Mouse (Mus musculus) skeletal muscle tissue, adult 2 months (tissue): ENCODE results near the gene Adprm.
A peak's percentile ranks its signal among the peaks of the same experiment; 100 is the strongest.

ENCODE experiments used
- DNase-seq: peaks from one replicate; pipeline ENCODE4 v3.0.0-alpha.2; 2012; ENCODE audit warnings: low read depth, low spot score

Gene Adprm

GRCm38 (mm10) chr11:67077435-67077834, 25.0 kb upstream of the Adprm start:
- DNase-seq: no peak

GRCm38 (mm10) chr11:67076781-67077180, 24.4 kb upstream of the Adprm start:
- DNase-seq: no peak

- no peak for DNase-seq
These were observed 22.6 kb upstream of the Adprm start for GRCm38 (mm10) chr11:67075036-67075435.

- DNase-seq: no peak
These were observed 20.3 kb upstream of the Adprm start for GRCm38 (mm10) chr11:67072615-67073130.

- DNase-seq: no peak
These were observed 15.3 kb upstream of the Adprm start for GRCm38 (mm10) chr11:67067741-67068140.

- no peak for DNase-seq
These were observed 10.3 kb upstream of the Adprm start for GRCm38 (mm10) chr11:67062726-67063125.

GRCm38 (mm10) chr11:67061311-67061710, 8.9 kb upstream of the Adprm start:
- no peak for DNase-seq

GRCm38 (mm10) chr11:67054754-67055365, 2.5 kb upstream of the Adprm start:
- no peak for DNase-seq

GRCm38 (mm10) chr11:67051676-67052320, 596 bp downstream of the Adprm start:
- no peak for DNase-seq

- DNase-seq: no peak
These were observed 3.1 kb downstream of the Adprm start for GRCm38 (mm10) chr11:67049256-67049655.

GRCm38 (mm10) chr11:67048496-67048895, 3.9 kb downstream of the Adprm start:
- DNase-seq: no peak

- DNase-seq: no peak
These were observed 5.2 kb downstream of the Adprm start for GRCm38 (mm10) chr11:67047199-67047598.

- no peak for DNase-seq
These were observed 7.4 kb downstream of the Adprm start for GRCm38 (mm10) chr11:67044959-67045358.

GRCm38 (mm10) chr11:67043007-67043406, 9.4 kb downstream of the Adprm start:
- no peak for DNase-seq

- no peak for DNase-seq
These were observed 11.9 kb downstream of the Adprm start for GRCm38 (mm10) chr11:67040483-67040882.

GRCm38 (mm10) chr11:67039799-67040198, 12.6 kb downstream of the Adprm start:
- DNase-seq: no peak

GRCm38 (mm10) chr11:67036892-67037291, 15.5 kb downstream of the Adprm start:
- DNase-seq: no peak

- no peak for DNase-seq
These were observed 16.2 kb downstream of the Adprm start for GRCm38 (mm10) chr11:67036229-67036628.

GRCm38 (mm10) chr11:67034775-67035485, 17.5 kb downstream of the Adprm start:
- no peak for DNase-seq

- DNase-seq: no peak
These were observed 20.8 kb downstream of the Adprm start for GRCm38 (mm10) chr11:67031603-67031915.

- no peak for DNase-seq
These were observed 21.3 kb downstream of the Adprm start for GRCm38 (mm10) chr11:67030904-67031602.

- DNase-seq: peak; percentile 95
These were observed 27.4 kb downstream of the Adprm start, which contains the start of gene Tmem220 for GRCm38 (mm10) chr11:67024867-67025477. Gene Tmem220 (plus strand): TSS chr11:67025154.
